Mouse (Mus musculus) C2C12 (cell line): ENCODE data around the gene 2610028H24Rik.

Experiments used
- CTCF ChIP-seq: IDR thresholded peaks from one replicate; pipeline ENCODE4 v1.5.1; 2011; ENCODE audit not compliant: control insufficient read depth, insufficient read depth, insufficient read length
- MAX ChIP-seq: IDR thresholded peaks from one replicate; pipeline ENCODE4 v1.6.1; 2011; ENCODE audit warnings: mild to moderate bottlenecking, control low read depth
- MYOG ChIP-seq: IDR thresholded peaks from one replicate; pipeline ENCODE4 v1.6.1; 2011; ENCODE audit not compliant: control insufficient read depth, insufficient read length; ENCODE audit errors: extremely low read depth

GRCm38 (mm10) chr10:76497522-76497921, 48.6 kb downstream of the 2610028H24Rik start:
- no peak for TF ChIP-seq CTCF
- no peak for TF ChIP-seq MYOG
- no peak for TF ChIP-seq MAX
